Mouse (Mus musculus) embryonic facial prominence, embryonic 13.5 days (tissue): Measurements from ENCODE around the gene Gstm6. TPM values are rescaled to one million over a fixed set of nuclear protein-coding genes. Genes with fewer than 3 reads are reported as not detected.

Experiments
- polyA plus RNA-seq: library from polyadenylated mRNA; unstranded; fragments of >200 nt; fragmentation: Nextera tagmentation; extraction: Ambion mirVana; gene quantifications from 2 replicates; pipeline ENCODE4 v1.2.1, GENCODE M21; 2015

Gene Gstm6
- polyA plus RNA-seq, 1 experiment from 2014 or later = 13.5 TPM

Other genes with a start within 250 kb of the Gstm6 start
- 91.9 and 93.2 TPM in 2 replicates for gene Ahcyl1, start 247.2 kb downstream of the Gstm6 start, polyA plus RNA-seq
- gene Csf1, start 183.3 kb downstream of the Gstm6 start, polyA plus RNA-seq = 9.7 and 9.8 TPM in 2 replicates
- gene Eps8l3, start 66.5 kb downstream of the Gstm6 start, polyA plus RNA-seq = 0.98 TPM in 1 of 2 replicates, not detected in the other
- gene Gstm5, start 47.9 kb downstream of the Gstm6 start, polyA plus RNA-seq = 250 and 275 TPM in 2 replicates
- gene Gstm7, start 11.9 kb downstream of the Gstm6 start, polyA plus RNA-seq = 30.6 and 31.3 TPM in 2 replicates
- gene Gstm3, start 25.5 kb upstream of the Gstm6 start, polyA plus RNA-seq = 0.28 TPM in 1 of 2 replicates, not detected in the other
- 42.0 and 46.6 TPM in 2 replicates for gene Gstm2, start 42.7 kb upstream of the Gstm6 start, polyA plus RNA-seq
- 83.2 and 113 TPM in 2 replicates for gene Gstm1, start 74.2 kb upstream of the Gstm6 start, polyA plus RNA-seq
- gene Gstm4, start 101.1 kb upstream of the Gstm6 start, polyA plus RNA-seq = 15.0 and 15.8 TPM in 2 replicates
- 38.4 and 44.5 TPM in 2 replicates for gene Ampd2, start 142.9 kb upstream of the Gstm6 start, polyA plus RNA-seq
- 0.83 and 0.85 TPM in 2 replicates for gene Gnat2, start 149.0 kb upstream of the Gstm6 start, polyA plus RNA-seq
- gene Gnai3, start 202.4 kb upstream of the Gstm6 start, polyA plus RNA-seq = 173 and 185 TPM in 2 replicates
- gene Gpr61, start 211.1 kb upstream of the Gstm6 start, polyA plus RNA-seq = 0.15 and 0.20 TPM in 2 replicates
- gene Amigo1, start 242.6 kb upstream of the Gstm6 start, polyA plus RNA-seq = 4.0 and 4.5 TPM in 2 replicates